Mouse (Mus musculus) liver, embryonic 14.5 days (tissue): ENCODE data around the gene Fem1a.

Experiments used
- CTCF ChIP-seq: IDR thresholded peaks from 2 replicates; pipeline ENCODE4 v1.5.1; 2016; ENCODE audit warnings: antibody characterized with exemption, low read depth, control low read depth
- EP300 ChIP-seq: IDR thresholded peaks from 2 replicates; pipeline ENCODE4 v1.6.1; 2016; ENCODE audit warnings: antibody characterized with exemption, low read depth

DNA sequence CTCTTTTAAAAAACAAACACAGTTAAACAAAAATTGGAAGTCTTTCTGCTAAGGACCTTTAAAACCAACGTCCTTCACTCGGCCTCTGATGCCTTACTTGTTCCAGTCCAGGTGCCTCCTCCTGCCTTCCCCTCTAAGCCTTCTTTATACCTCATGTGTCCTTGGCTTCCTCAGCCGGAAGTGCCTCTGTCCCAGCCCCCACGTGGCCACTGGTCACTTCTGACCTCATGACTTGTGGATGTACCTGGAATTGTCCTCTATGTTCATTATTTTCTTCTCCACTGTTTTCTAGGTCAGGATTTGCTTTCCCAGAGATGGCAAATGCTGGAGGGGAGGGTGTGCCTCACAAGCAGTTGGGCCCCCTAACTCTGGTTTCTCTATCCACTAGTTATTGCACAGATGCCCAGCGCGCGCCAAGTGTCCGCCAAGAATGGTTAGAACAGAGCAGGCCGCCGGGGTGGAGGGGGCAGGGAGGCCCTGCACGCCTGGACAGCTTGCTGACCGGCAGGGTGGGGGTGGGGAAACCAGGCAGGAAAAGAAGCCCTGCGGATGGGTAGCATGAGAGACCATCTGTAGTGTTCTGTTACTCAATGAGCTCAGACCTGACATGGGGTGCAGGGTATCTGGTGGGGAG, 45.9 kb downstream of the Fem1a start:
- TF ChIP-seq CTCF (no peak), EP300 (no peak)
